39 mouse cellular contexts compared by ENCODE assay signal in the genomic region with DNA sequence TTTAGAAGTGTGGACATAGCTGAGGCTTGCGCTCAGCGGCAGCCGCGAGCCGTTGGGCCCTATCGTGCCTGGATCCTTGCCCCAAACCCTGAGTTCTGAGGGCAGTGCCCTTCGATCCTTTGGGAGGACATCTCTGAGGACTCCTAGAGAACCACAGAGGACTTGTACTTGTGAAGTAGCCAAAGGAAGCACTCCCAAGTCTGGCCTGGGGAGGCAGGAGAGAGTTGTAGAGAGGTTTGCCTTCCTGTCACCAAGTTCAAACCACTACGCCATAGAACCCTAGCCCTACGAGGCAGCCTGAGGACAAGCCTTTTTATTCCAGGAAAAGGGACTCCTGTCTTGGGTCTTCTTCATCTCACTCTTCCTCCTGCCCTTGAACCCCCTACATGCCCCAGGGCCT. TPM values are rescaled to one million over a fixed set of nuclear protein-coding genes. Genes with fewer than 3 reads are reported as not detected.
DNase-seq lines count a peak whose midpoint lies in the region; ATAC-seq and TF ChIP-seq lines count a peak whose summit lies in the region.
"Had no signal": no experiment of that assay in that cellular context is flagged by ENCODE, and none has a peak within 500 bp of the region (broad histone marks: within the 10 kb centered on the region; RNA-seq: fewer than 3 reads in every experiment).

No protein-coding gene starts in this region.

- no peak overlapping the region for H3K4me2 ChIP-seq in CH12.LX (ENCODE audit: insufficient read depth, low read depth, poor library complexity, severe bottlenecking)
- H3K4me2 ChIP-seq: forebrain, embryonic 13.5 days; heart, embryonic 12.5 days; hindbrain, embryonic 15.5 days; intestine, embryonic 15.5 days; kidney, embryonic 15.5 days; limb, embryonic 15.5 days; lung, embryonic 14.5 days; midbrain, embryonic 12.5 days had no signal

- H3K4me1 ChIP-seq in kidney, adult 2 months (ENCODE audit: control insufficient read depth, insufficient read depth, low read length) = 0 out of 2 replicates have a peak, but pooled peaks cover 5% of the 10 kb centered on the region
- peaks cover 2 to 14% of the 10 kb centered on the region in 2 experiments; a peak in 3 of 4 replicates for H3K4me1 ChIP-seq in CH12.LX (ENCODE audit: control insufficient read depth in 1 of 2, insufficient read depth in 2 of 2)

- WGBS in kidney, adult 2 months = 77% methylated on average over 9 of the region's 9 CpGs

- H3K79me2 ChIP-seq in CH12.LX (replicated peaks; ENCODE audit: control insufficient read depth, extremely low read depth, insufficient read depth, poor library complexity, severe bottlenecking) = no peaks in the 10 kb centered on the region

- in situ Hi-C loops in CH12.LX (cut with MboI; ENCODE audit: low pct_ligation_motif_present, low pct_unique_long_range_greater_than_20kb, low sequenced_read_pairs) = loop anchor here (5.0 kb wide), 1 partner anchor 45 kb away; no protein-coding TSS in a partner anchor

- H3K9ac ChIP-seq in CH12.LX (ENCODE audit: insufficient read depth, low read depth) = no peak overlapping the region
- H3K9ac ChIP-seq: forebrain, embryonic 13.5 days; heart, embryonic 12.5 days; hindbrain, embryonic 15.5 days; intestine, embryonic 15.5 days; kidney, embryonic 15.5 days; limb, embryonic 15.5 days; liver, embryonic 14.5 days; lung, embryonic 14.5 days; midbrain, embryonic 12.5 days had no signal

- no peak; the same call in 1 of the 2 replicates for TF ChIP-seq CTCF in kidney, adult 2 months (conservative IDR thresholded peaks at IDR 0.05; ENCODE audit: insufficient read depth, insufficient read length, low read depth, low read length)
- TF ChIP-seq CTCF in CH12.LX (conservative IDR thresholded peaks at IDR 0.05 in 1 of 2, IDR thresholded peaks at IDR 0.05 in 1 of 2; ENCODE audit: low read depth in 2 of 2, low read length in 2 of 2) = peak in 1 of 2 experiments; percentile 58; a peak in 2 of 4 replicates

- H3K27me3 ChIP-seq in kidney, adult 2 months (replicated peaks; ENCODE audit: control insufficient read depth, insufficient read depth, low read length) = no peaks in the 10 kb centered on the region
- no peaks in the 10 kb centered on the region for H3K27me3 ChIP-seq in CH12.LX (replicated peaks)
- H3K27me3 ChIP-seq: forebrain, embryonic 13.5 days; hindbrain, embryonic 15.5 days; intestine, embryonic 15.5 days; kidney, embryonic 15.5 days; limb, embryonic 15.5 days had no signal

- DNase-seq in kidney, adult 2 months = peak; percentile 44
- no peak for DNase-seq in kidney, adult 9 months
- no peak for DNase-seq in CH12.LX (ENCODE audit: extremely low read depth)
- peak; percentile 61 for DNase-seq in ES-CJ7 (ENCODE audit: low read depth, low spot score)
- no peak for DNase-seq in urinary bladder, adult 18-20 months (ENCODE audit: low spot score in 2 of 2)
- DNase-seq in gastrocnemius, postnatal 14 days = no peak
- DNase-seq in cerebellum, postnatal 4 days (ENCODE audit: low spot score in 2 of 2) = no peak
- DNase-seq: adrenal gland, adult 2 months; adrenal gland, postnatal 36 days; cerebellum, adult 18-20 months; cerebellum, postnatal 10 days; gastrocnemius, postnatal 36 days; heart, adult 18-20 months; kidney, postnatal 25 days; lung, embryonic 14.5 days; lung, postnatal 14 days; right cerebral cortex, postnatal 14 days; thymus, adult 18-20 months; thymus, postnatal 36 days had no signal

- TF ChIP-seq RAD21 in CH12.LX (IDR thresholded peaks at IDR 0.05; ENCODE audit: low read depth, low read length) = peak; percentile 49

- H3K4me3 ChIP-seq in kidney, adult 2 months (ENCODE audit: insufficient read depth, low read depth, low read length) = no peak overlapping the region
- no peak overlapping the region for H3K4me3 ChIP-seq in CH12.LX (replicated peaks in 1 of 3; ENCODE audit: low read depth in 2 of 3, low read length in 2 of 3, poor library complexity in 1 of 3)
- H3K4me3 ChIP-seq: forebrain, embryonic 13.5 days; heart, embryonic 12.5 days; hindbrain, embryonic 15.5 days; intestine, embryonic 15.5 days; kidney, embryonic 15.5 days; limb, embryonic 10.5 days; limb, embryonic 15.5 days; midbrain, embryonic 12.5 days had no signal

- H3K36me3 ChIP-seq in kidney, adult 2 months (ENCODE audit: control insufficient read depth, insufficient read depth, low read length) = no peaks in the 10 kb centered on the region
- H3K36me3 ChIP-seq in CH12.LX (replicated peaks in 1 of 2; ENCODE audit: control insufficient read depth in 1 of 2, insufficient read depth in 1 of 2, low read length in 1 of 2) = peaks cover 0 to 43% of the 10 kb centered on the region in 2 experiments
- H3K36me3 ChIP-seq: kidney, embryonic 15.5 days; limb, embryonic 10.5 days; midbrain, embryonic 12.5 days had no signal

- no peak for TF ChIP-seq EP300 in CH12.LX (IDR thresholded peaks at IDR 0.05; ENCODE audit: low read length)

- no peak for TF ChIP-seq POLR2A in kidney, adult 2 months (IDR thresholded peaks at IDR 0.05; ENCODE audit: low read depth, low read length)
- TF ChIP-seq POLR2A in CH12.LX (IDR thresholded peaks at IDR 0.05; ENCODE audit: low read depth, low read length) = no peak

- dilution Hi-C loops in CH12.LX (cut with MboI; ENCODE audit: extremely low pct_ligation_motif_present, extremely low pct_unique_long_range_greater_than_20kb, low sequenced_read_pairs) = no loop called here

- no peak overlapping the region for H3K27ac ChIP-seq in kidney, adult 2 months (ENCODE audit: insufficient read depth, low read depth, low read length)
- no peak overlapping the region for H3K27ac ChIP-seq in CH12.LX (ENCODE audit: insufficient read depth, low read depth)
- H3K27ac ChIP-seq: forebrain, embryonic 13.5 days; hindbrain, embryonic 15.5 days; intestine, embryonic 15.5 days; kidney, embryonic 15.5 days; limb, embryonic 10.5 days; limb, embryonic 15.5 days; liver, embryonic 14.5 days; midbrain, embryonic 12.5 days had no signal

- intact Hi-C loops in gastrocnemius, postnatal 14 days (cut with DNase I; ENCODE audit: low total_unique reads) = no loop called here

- ATAC-seq in megakaryocyte progenitor cell, adult 5-6 weeks (replicated peaks; ENCODE audit: poor library complexity) = peak; percentile 52; the same call in 1 of the 2 replicates
- ATAC-seq: activated CD4-positive, CD25-positive, alpha-beta regulatory T cell, adult 4 months; forebrain, embryonic 13.5 days; intestine, embryonic 15.5 days had no signal

- no peaks in the 10 kb centered on the region for H3K9me3 ChIP-seq in CH12.LX (replicated peaks; ENCODE audit: low read length)
- H3K9me3 ChIP-seq: forebrain, embryonic 13.5 days; heart, embryonic 12.5 days; hindbrain, embryonic 15.5 days; intestine, embryonic 15.5 days; kidney, embryonic 15.5 days; limb, embryonic 10.5 days; limb, embryonic 15.5 days; midbrain, embryonic 12.5 days had no signal

TF ChIP-seq in CH12.LX, 34 proteins besides CTCF, POLR2A, EP300 and RAD21:
- peak; percentile 47 for TF ChIP-seq SMC3 (IDR thresholded peaks at IDR 0.05; ENCODE audit: low read depth, low read length)
- TF ChIP-seq RCOR1 (conservative IDR thresholded peaks at IDR 0.05; ENCODE audit: low read depth, low read length) = no peak
TF ChIP-seq in CH12.LX: peak in this region for 1.

RNA-seq across cellular contexts. Expression of a gene that starts 5.1 kb away (rescaled TPM):
- 73.1 and 91.8 TPM in 2 replicates for polyA plus RNA-seq in kidney, adult 2 months (2012; rRNA removed)
- total RNA-seq in CH12.LX (2012; rRNA removed) (24.3 and 31.2 TPM in 2 replicates), CH12.LX (2014; rRNA removed) (11.6 and 15.0 TPM in 2 replicates)
- polyA plus RNA-seq in CH12.LX (2012; ENCODE audit: insufficient read length, low read depth) = 79.8 and 82.8 TPM in 2 replicates
- 14.4 and 18.0 TPM in 2 replicates for total RNA-seq in megakaryocyte progenitor cell, adult 5-6 weeks (2015)
- 12.5 and 16.5 TPM in 2 replicates for total RNA-seq in megakaryocyte progenitor cell, adult 5-6 weeks (2017)
- total RNA-seq in gastrocnemius, postnatal 14 days (2021) = 10 to 100 TPM; 26.1 to 27.7 TPM

RNA-seq across cellular contexts. Expression of a gene that starts 17.7 kb away (rescaled TPM):
- 16.6 and 18.0 TPM in 2 replicates for polyA plus RNA-seq in kidney, adult 2 months (2012; rRNA removed)
- total RNA-seq in CH12.LX (2012; rRNA removed) (4.0 and 4.8 TPM in 2 replicates), CH12.LX (2014; rRNA removed) (3.1 and 3.4 TPM in 2 replicates)
- 6.6 and 6.7 TPM in 2 replicates for polyA plus RNA-seq in CH12.LX (2012; ENCODE audit: insufficient read length, low read depth)
- 0.07 and 0.90 TPM in 2 replicates for total RNA-seq in megakaryocyte progenitor cell, adult 5-6 weeks (2015)
- 0.25 and 0.81 TPM in 2 replicates for total RNA-seq in megakaryocyte progenitor cell, adult 5-6 weeks (2017)
- 10 to 100 TPM; 15.9 to 17.1 TPM for total RNA-seq in gastrocnemius, postnatal 14 days (2021)

RNA-seq across cellular contexts. Expression of a gene that starts 24.8 kb away (rescaled TPM):
- polyA plus RNA-seq in kidney, adult 2 months (2012; rRNA removed) = not detected in 2 replicates
- not detected in 2 replicates for total RNA-seq in CH12.LX (2012; rRNA removed)
- total RNA-seq in CH12.LX (2014; rRNA removed) = not detected in 2 replicates
- not detected in 2 replicates for polyA plus RNA-seq in CH12.LX (2012; ENCODE audit: insufficient read length, low read depth)
- not detected in 2 replicates for total RNA-seq in megakaryocyte progenitor cell, adult 5-6 weeks (2015)
- total RNA-seq in megakaryocyte progenitor cell, adult 5-6 weeks (2017) = not detected in 2 replicates
- total RNA-seq in gastrocnemius, postnatal 14 days (2021) = not detected
- total RNA-seq: adrenal gland, adult 2 months; adrenal gland, postnatal 36 days; gastrocnemius, postnatal 36 days; heart, adult 18-20 months; hematopoietic stem cell, adult 5-6 weeks; layer of hippocampus, adult 18-20 months; layer of hippocampus, postnatal 25 days; left cerebral cortex, adult 8-10 months had no signal
- polyA plus RNA-seq: activated CD4-positive, CD25-positive, alpha-beta regulatory T cell, adult 4 months; adrenal gland, adult 2 months; brain, embryonic 14.5 days; embryonic facial prominence, embryonic 11.5 days; forebrain, embryonic 13.5 days; heart, embryonic 12.5 days; heart, postnatal 0 days; hindbrain, embryonic 15.5 days; intestine, embryonic 15.5 days; kidney, embryonic 15.5 days; limb, embryonic 10.5 days; limb, embryonic 15.5 days; liver, embryonic 14.5 days; lung, embryonic 14.5 days; midbrain, embryonic 12.5 days; neural tube, embryonic 14.5 days; stomach, embryonic 16.5 days had no signal

RNA-seq across cellular contexts. Expression of a gene that starts 32.4 kb away (rescaled TPM):
- 335 and 398 TPM in 2 replicates for polyA plus RNA-seq in kidney, adult 2 months (2012; rRNA removed)
- total RNA-seq in CH12.LX (2012; rRNA removed) (921 and 922 TPM in 2 replicates), CH12.LX (2014; rRNA removed) (749 and 831 TPM in 2 replicates)
- polyA plus RNA-seq in CH12.LX (2012; ENCODE audit: insufficient read length, low read depth) = 779 and 831 TPM in 2 replicates
- 141 and 153 TPM in 2 replicates for total RNA-seq in megakaryocyte progenitor cell, adult 5-6 weeks (2015)
- 272 and 309 TPM in 2 replicates for total RNA-seq in megakaryocyte progenitor cell, adult 5-6 weeks (2017)
- 100 to 1,000 TPM; 292 to 301 TPM for total RNA-seq in gastrocnemius, postnatal 14 days (2021)

RNA-seq across cellular contexts. Expression of a gene that starts 38.5 kb away (rescaled TPM):
- polyA plus RNA-seq in kidney, adult 2 months (2012; rRNA removed) = 2.8 and 3.3 TPM in 2 replicates
- total RNA-seq in CH12.LX (2012; rRNA removed) (not detected in 2 replicates), CH12.LX (2014; rRNA removed) (not detected in 2 replicates)
- 0.19 TPM in 1 of 2 replicates, not detected in the other for polyA plus RNA-seq in CH12.LX (2012; ENCODE audit: insufficient read length, low read depth)
- total RNA-seq in megakaryocyte progenitor cell, adult 5-6 weeks (2015) = not detected in 2 replicates
- not detected in 2 replicates for total RNA-seq in megakaryocyte progenitor cell, adult 5-6 weeks (2017)
- not detected for total RNA-seq in gastrocnemius, postnatal 14 days (2021)
- total RNA-seq: adrenal gland, postnatal 36 days; gastrocnemius, postnatal 36 days; heart, adult 18-20 months; hematopoietic stem cell, adult 5-6 weeks; layer of hippocampus, adult 18-20 months; layer of hippocampus, postnatal 25 days; left cerebral cortex, adult 8-10 months had no signal
- polyA plus RNA-seq: activated CD4-positive, CD25-positive, alpha-beta regulatory T cell, adult 4 months; brain, embryonic 14.5 days; embryonic facial prominence, embryonic 11.5 days; forebrain, embryonic 13.5 days; heart, postnatal 0 days; midbrain, embryonic 12.5 days had no signal

Comparison
In these comparisons a context has a peak if more than half of its experiments do, and no peak if none do; other contexts are left out.
1. DNase-seq: peak in kidney, adult 2 months (single experiment) and ES-CJ7 (single experiment); none in kidney, adult 9 months (single experiment), CH12.LX (single experiment), urinary bladder, adult 18-20 months (0 of 2), gastrocnemius, postnatal 14 days (single experiment) and cerebellum, postnatal 4 days (0 of 2).